Mouse (Mus musculus) cerebellum, adult 2 months (tissue): ENCODE measurements around the gene Apobec3.
"Not testable (repeated sequence)": the region's sequence is repeated elsewhere in the genome, so short reads cannot be mapped to it uniquely, and the experiment has no call there.

Experiments used
- CTCF ChIP-seq: fragments of 200-500 bp; IDR thresholded peaks from 2 replicates; pipeline ENCODE4 v1.5.1; 2011; ENCODE audit warnings: low read depth, mild to moderate bottlenecking, control low read depth, low read length, moderate library complexity, borderline replicate concordance; ENCODE audit not compliant: insufficient read depth
- POLR2A ChIP-seq: fragments of 200-500 bp; IDR thresholded peaks from 2 replicates; pipeline ENCODE4 v1.6.1; 2011; ENCODE audit warnings: low read length, control low read depth, borderline replicate concordance; ENCODE audit not compliant: insufficient read depth

- not testable (repeated sequence) for TF ChIP-seq POLR2A, CTCF
Measured at GRCm38 (mm10) chr15:79910812-79911211, 19.4 kb downstream of the Apobec3 start.
